Mouse (Mus musculus) embryo, embryonic 10 days (tissue): ENCODE measurements around the gene Obox7.
"Not testable (repeated sequence)": the region's sequence is repeated elsewhere in the genome, so short reads cannot be mapped to it uniquely, and the experiment has no call there.

Experiments
- DNase-seq: peaks from one replicate; pipeline ENCODE4 v3.0.0-alpha.2; 2015; ENCODE audit warnings: low spot score

Obox7 gene

DNA sequence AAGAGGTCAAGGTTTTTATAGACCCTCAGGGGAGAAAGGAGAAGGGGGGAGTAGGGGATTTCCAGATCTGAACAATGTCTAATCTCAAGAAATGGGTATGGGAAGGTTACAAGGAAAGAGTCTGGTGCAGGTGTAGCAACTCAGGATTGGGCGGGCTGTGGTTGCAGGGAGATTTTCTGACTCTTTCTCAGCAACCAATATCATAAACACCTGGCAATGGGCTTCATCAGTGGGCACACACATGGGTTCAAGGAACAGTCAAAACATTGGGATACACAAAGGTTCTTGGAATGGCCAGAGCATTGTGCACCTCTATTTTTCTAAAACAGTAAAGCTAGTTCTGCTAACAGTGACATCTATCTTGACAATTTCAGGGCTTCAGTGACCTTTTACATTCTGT, at the start of gene Obox7:
Obox7 (plus strand) TSS at position 301 of the 400 bp plus-strand sequence.
- DNase-seq = not testable (repeated sequence)

- peak; percentile 12 for DNase-seq
These were observed 36.4 kb upstream of the Obox7 start for GRCm38 (mm10) chr7:14622556-14623542.
